Mouse (Mus musculus) limb, embryonic 15.5 days (tissue): ENCODE data around the gene Catsperz. TPM values are rescaled to one million over a fixed set of nuclear protein-coding genes. Genes with fewer than 3 reads are reported as not detected.

Experiments used
- ATAC-seq: fragments of 200-750 bp; cut with Nextera tagmentation; 2 replicates; pipeline ENCODE4 v1.8.0; 2017; ENCODE audit warnings: low read depth, moderate TSS enrichment; ENCODE audit not compliant: insufficient number of reproducible peaks, low FRiP score, low TSS enrichment
- H3K27ac ChIP-seq: fragments of 300-500 bp; sonication (generic); 2 replicates; pipeline ENCODE4 v1.5.1; 2015; ENCODE audit warnings: moderate library complexity, mild to moderate bottlenecking, inconsistent platforms
- H3K27me3 ChIP-seq: fragments of 300-500 bp; sonication (generic); 2 replicates; pipeline ENCODE4 v1.6.1; 2015; ENCODE audit warnings: inconsistent platforms
- H3K36me3 ChIP-seq: fragments of 300-500 bp; sonication (generic); 2 replicates; pipeline ENCODE4 v1.6.1; 2015; ENCODE audit warnings: inconsistent platforms
- H3K4me1 ChIP-seq: fragments of 300-500 bp; sonication (generic); 2 replicates; pipeline ENCODE4 v1.6.1; 2015; ENCODE audit warnings: inconsistent platforms
- H3K4me2 ChIP-seq: fragments of 300-500 bp; sonication (generic); 2 replicates; pipeline ENCODE4 v1.6.1; 2015; ENCODE audit warnings: mild to moderate bottlenecking, inconsistent platforms
- H3K4me3 ChIP-seq: fragments of 300-500 bp; sonication (generic); 2 replicates; pipeline ENCODE4 v1.5.1; 2015; ENCODE audit warnings: mild to moderate bottlenecking, inconsistent platforms
- H3K9ac ChIP-seq: fragments of 300-500 bp; sonication (generic); 2 replicates; pipeline ENCODE4 v1.6.1; 2015; ENCODE audit warnings: inconsistent platforms
- H3K9me3 ChIP-seq: fragments of 300-500 bp; sonication (generic); 2 replicates; pipeline ENCODE4 v1.6.1; 2016; ENCODE audit warnings: inconsistent platforms
- WGBS: fragments of 180-500 bp; shearing (Covaris S2); methylation state at CpG from one replicate; pipeline ENCODE4 v1.1.7; 2015; 5-methylcytosine and 5-hydroxymethylcytosine counted together
- polyA plus RNA-seq: library from polyadenylated mRNA; unstranded; fragments of >200 nt; fragmentation: Nextera tagmentation; extraction: Ambion mirVana; gene quantifications from 2 replicates; pipeline ENCODE4 v1.2.1, GENCODE M21; 2015

Catsperz gene
- polyA plus RNA-seq, 1 experiment from 2014 or later = 6.7 TPM

- H3K27me3 ChIP-seq = no peaks in the 10 kb centered on the region
- peak within 1 kb of the TSS; percentile 96 for H3K4me2 ChIP-seq
- peak within 1 kb of the TSS; percentile 97 for H3K9ac ChIP-seq
- peak within 1 kb of the TSS; percentile 97 for H3K27ac ChIP-seq
- under 1% methylated on average over 27 of the region's 27 CpGs for WGBS
- peak within 1 kb of the TSS; percentile 91 for H3K4me3 ChIP-seq
- peak; percentile 85 for ATAC-seq
- peaks cover 17% of the 10 kb centered on the region; the same call in 1 of the 2 replicates for H3K36me3 ChIP-seq
- H3K9me3 ChIP-seq = no peaks in the 10 kb centered on the region
- peaks cover 26% of the 10 kb centered on the region for H3K4me1 ChIP-seq
Measured at GRCm38 (mm10) chr19:6942249-6942691, 17.1 kb upstream of the Catsperz start, which contains the start of gene Gpr137. Gene Gpr137, minus strand, starts transcription at chr19:6942480.

DNA sequence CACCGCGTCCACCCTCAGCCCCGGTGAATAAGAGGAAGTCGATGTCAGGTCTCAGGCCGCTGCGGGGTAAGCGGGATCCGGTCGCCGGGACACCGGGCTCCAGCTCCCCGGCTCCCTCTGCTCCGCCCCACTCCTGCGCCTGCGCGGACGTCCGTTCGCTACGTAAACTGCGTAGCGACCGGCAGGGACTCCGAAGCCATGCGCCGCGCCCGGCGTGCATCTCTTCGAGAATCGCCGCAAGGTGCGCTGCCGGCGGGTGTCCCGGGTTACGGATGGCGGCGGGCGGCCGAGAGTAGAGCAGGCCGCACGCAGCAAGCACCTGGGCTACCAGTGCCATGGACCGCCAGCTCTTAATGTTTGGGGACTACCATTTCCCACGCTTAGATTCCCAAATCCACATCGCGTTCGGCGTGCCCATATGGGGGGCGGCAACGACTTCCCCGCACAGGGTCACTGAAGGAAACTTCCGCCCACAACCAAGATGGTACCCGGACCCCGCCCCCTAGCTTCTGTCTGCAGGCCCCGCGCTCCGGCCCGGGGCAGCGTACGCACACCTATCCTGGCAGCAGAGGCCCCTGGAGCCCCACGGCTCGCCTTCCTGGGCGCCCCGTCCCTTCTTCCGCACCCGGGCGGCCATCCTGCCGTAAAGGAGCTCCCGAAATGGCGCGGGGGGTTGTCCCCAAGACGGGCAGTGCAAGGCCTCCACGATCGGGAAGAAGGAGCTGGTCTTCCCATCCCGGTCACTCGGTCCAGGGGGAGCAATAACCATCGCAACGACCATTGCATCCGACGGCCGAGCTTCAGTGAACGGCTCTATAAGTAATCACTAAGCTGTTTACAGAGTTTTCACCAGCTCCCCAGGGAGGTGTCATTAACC lies 16.4 kb upstream of the Catsperz start, which contains the start of gene Bad:
Gene Bad, plus strand, starts transcription at position 490 of the 877 bp plus-strand sequence.
- peak within 1 kb of the TSS; percentile 96 for H3K4me2 ChIP-seq
- peak within 1 kb of the TSS; percentile 97 for H3K9ac ChIP-seq
- H3K27me3 ChIP-seq = no peaks in the 10 kb centered on the region
- H3K9me3 ChIP-seq = no peaks in the 10 kb centered on the region
- peak; percentile 77 for ATAC-seq
- peak within 1 kb of the TSS; percentile 97 for H3K27ac ChIP-seq
- H3K4me1 ChIP-seq = peaks cover 26% of the 10 kb centered on the region
- under 1% methylated on average over 82 of the region's 83 CpGs for WGBS
- peak within 1 kb of the TSS; percentile 91 for H3K4me3 ChIP-seq
- peaks cover 12% of the 10 kb centered on the region; the same call in 1 of the 2 replicates for H3K36me3 ChIP-seq

DNA sequence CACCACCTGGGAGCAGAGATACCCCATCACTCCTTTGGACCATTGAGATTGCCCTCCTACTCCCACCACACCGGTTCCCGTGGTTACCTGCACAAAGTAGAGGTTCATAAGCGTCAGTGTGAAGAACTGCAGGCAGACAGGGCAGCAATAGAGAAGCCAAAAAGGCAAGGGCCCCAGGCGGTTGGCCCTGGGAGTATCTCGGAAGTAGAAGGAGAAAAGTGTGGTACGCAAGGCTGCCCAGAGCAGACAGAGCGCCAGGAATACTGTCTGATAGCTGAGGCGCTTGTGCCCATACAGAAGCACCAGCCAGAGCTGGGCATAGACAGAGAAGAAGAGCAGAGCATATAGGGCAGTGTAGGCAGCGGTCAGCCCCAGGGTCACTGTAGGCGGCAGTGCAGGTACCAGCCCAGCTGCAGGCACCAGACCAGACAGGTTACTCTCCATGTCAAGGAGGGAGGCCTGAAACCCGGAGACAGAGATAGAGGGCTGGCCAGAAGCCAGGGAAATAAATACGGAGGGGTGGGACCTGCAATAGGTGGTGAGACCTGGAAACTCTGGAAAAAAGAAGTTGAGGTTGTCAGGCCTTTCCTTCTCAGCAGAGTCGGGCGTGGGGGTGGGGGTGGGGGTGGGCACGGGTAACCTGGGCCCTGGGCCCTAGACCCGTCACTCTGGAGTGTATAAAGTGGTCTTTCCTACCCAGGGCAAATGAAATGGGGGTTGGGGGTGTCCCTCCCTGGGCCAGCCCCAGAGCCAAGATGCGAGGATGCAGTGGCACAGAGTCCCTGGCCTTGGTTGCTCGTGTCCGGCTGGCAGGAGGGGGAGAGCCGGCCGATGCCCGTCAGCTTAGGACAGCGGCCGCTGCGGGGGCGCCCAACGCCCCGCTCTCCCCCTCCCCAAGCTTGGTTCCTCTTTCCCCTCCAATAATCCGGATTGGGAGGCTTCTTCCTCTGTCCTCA lies 15.5 kb upstream of the Catsperz start:
- Histone ChIP-seq H3K27me3 (peaks cover 8% of the 10 kb centered on the region), H3K27ac (peak overlapping the region; percentile 59; the same call in 1 of the 2 replicates), H3K4me1 (peaks cover 26% of the 10 kb centered on the region), H3K9me3 (no peaks in the 10 kb centered on the region), H3K36me3 (peaks cover 5% of the 10 kb centered on the region; the same call in 1 of the 2 replicates), H3K4me2 (peak overlapping the region; percentile 96), H3K9ac (peak overlapping the region; percentile 97), H3K4me3 (peak overlapping the region; percentile 91)
- ATAC-seq = no peak
- WGBS = 21% methylated on average over 28 of the region's 29 CpGs

GRCm38 (mm10) chr19:6939106-6940002 lies 14.2 kb upstream of the Catsperz start:
- no peak for ATAC-seq

DNA sequence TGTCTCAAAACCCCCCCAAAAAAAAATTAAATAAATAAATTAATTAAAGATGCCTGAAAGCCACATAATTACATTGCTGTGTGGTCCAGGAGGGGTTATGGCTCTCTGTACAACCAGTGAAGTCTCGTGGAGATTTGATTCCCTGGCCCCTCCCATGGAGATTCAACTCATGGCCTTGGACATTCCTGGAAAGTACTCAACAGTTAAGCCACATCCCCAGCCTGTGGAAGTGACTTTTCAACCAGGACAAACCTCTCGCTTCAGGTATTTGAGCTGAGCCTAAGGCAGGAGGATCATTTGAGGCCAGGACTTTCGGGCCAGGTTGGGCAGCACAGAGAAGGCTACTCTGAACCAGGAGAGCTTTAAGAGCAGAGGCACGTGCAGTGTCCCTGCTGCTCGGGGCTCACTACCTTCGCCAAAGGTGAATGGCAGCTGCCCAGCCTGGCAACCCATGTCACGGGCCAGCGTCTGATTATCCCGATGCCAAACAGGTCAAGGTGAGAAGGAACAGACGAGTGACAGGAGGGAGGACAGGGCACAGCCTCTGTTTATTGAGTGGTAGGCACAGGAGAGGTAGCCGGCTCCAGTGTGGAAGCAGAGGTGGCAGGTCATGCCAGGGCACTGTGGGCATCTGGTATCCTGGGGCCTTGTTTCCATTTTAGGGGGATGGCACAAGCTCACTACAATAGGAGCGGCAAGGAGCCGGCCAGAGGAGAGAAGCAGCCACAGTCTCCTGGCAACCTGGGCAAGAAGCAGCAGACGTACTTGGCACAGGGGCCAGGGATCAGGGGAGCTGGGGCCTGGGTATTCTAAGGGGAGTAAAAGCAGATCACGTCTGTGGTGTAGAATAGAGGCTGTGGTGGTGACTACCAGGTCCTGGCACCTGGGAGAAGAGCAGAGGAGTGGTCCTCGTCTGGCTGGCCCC lies 12.6 kb upstream of the Catsperz start:
- no peak for ATAC-seq
- H3K9ac ChIP-seq = no peak overlapping the region
- WGBS = 79% methylated on average over 16 of the region's 16 CpGs

More at GRCm38 (mm10) chr19:6939106-6940002, 14.2 kb upstream of the Catsperz start:
- WGBS = 89% methylated on average over 20 of the region's 20 CpGs
- no peak overlapping the region for H3K9ac ChIP-seq
- peaks cover 21% of the 10 kb centered on the region for H3K27me3 ChIP-seq
- no peak overlapping the region for H3K4me3 ChIP-seq
- H3K4me1 ChIP-seq = peaks cover 27% of the 10 kb centered on the region
- H3K9me3 ChIP-seq = no peaks in the 10 kb centered on the region
- no peak overlapping the region for H3K4me2 ChIP-seq
- H3K36me3 ChIP-seq = no peaks in the 10 kb centered on the region
- no peak overlapping the region for H3K27ac ChIP-seq

GRCm38 (mm10) chr19:6936299-6936698 lies 11.1 kb upstream of the Catsperz start:
- H3K4me1 ChIP-seq = peaks cover 29% of the 10 kb centered on the region
- H3K4me3 ChIP-seq = no peak overlapping the region
- H3K36me3 ChIP-seq = no peaks in the 10 kb centered on the region
- H3K27ac ChIP-seq = no peak overlapping the region
- peaks cover 52% of the 10 kb centered on the region for H3K27me3 ChIP-seq
- no peak for ATAC-seq
- 24% methylated on average over 3 of the region's 3 CpGs for WGBS
- H3K4me2 ChIP-seq = no peak overlapping the region
- H3K9me3 ChIP-seq = no peaks in the 10 kb centered on the region
- no peak overlapping the region for H3K9ac ChIP-seq

More for the DNA sequence above, 12.6 kb upstream of the Catsperz start:
- Histone ChIP-seq H3K27ac (no peak overlapping the region), H3K4me1 (peaks cover 32% of the 10 kb centered on the region), H3K4me2 (no peak overlapping the region), H3K36me3 (no peaks in the 10 kb centered on the region), H3K27me3 (peaks cover 36% of the 10 kb centered on the region), H3K9me3 (no peaks in the 10 kb centered on the region), H3K4me3 (no peak overlapping the region)

GRCm38 (mm10) chr19:6934195-6934977 lies 9.2 kb upstream of the Catsperz start, which contains the start of gene Kcnk4:
Gene Kcnk4, minus strand, starts transcription at chr19:6934515.
- Histone ChIP-seq H3K36me3 (no peaks in the 10 kb centered on the region), H3K9me3 (no peaks in the 10 kb centered on the region), H3K4me1 (peaks cover 16% of the 10 kb centered on the region), H3K27ac (no peak within 1 kb of the TSS), H3K9ac (peak within 1 kb of the TSS; percentile 42), H3K4me2 (peak within 1 kb of the TSS; percentile 90), H3K4me3 (peak within 1 kb of the TSS; percentile 45), H3K27me3 (peaks cover 67% of the 10 kb centered on the region)
- ATAC-seq = no peak
- WGBS = 9% methylated on average over 23 of the region's 23 CpGs

DNA sequence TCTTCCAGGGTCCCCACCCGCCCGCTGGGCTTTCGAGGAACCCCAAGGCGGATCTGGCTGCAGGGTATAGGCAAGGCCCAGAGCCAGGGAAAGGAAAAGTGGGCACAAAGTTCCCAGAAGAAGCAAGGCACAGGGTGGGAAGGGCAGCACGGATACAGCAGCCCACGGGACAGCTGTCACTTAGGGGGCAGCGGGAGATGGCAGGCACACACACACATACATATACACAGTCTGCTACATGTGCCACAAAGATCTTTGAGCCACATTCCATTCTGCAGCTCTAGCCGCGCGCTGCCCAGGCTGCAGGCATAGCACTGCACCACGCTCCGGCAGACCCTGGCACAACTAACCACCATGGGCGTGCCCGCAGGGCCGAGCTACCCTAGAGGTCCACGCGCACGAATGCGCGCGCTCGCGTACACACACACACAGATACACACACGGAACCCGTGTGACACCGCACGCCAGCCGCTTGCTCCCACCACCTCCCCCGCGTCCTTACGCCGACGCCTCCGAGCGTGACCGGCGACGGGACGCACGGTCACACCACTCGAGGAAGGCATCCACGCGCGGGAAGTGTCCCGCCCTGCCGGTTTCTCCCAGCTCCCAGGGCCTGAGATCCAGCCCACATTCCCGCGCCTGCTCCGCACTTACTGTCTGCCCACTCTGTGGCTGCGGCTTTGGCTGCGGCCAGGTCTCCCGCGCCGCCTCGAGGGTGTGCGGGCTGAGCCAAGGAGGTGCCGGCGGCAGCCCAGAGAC lies 8.4 kb upstream of the Catsperz start:
- peak overlapping the region; percentile 45 for H3K4me3 ChIP-seq
- peaks cover 74% of the 10 kb centered on the region for H3K27me3 ChIP-seq
- whole genome bisulfite sequencing = 4% methylated on average over 58 of the region's 58 CpGs
- no peaks in the 10 kb centered on the region for H3K36me3 ChIP-seq
- no peaks in the 10 kb centered on the region for H3K9me3 ChIP-seq
- peak overlapping the region; percentile 90 for H3K4me2 ChIP-seq
- H3K9ac ChIP-seq = peak overlapping the region; percentile 42
- peaks cover 16% of the 10 kb centered on the region for H3K4me1 ChIP-seq
- no peak overlapping the region for H3K27ac ChIP-seq
- ATAC-seq = peak; percentile 62; the same call in 1 of the 2 replicates

- WGBS = 27% methylated on average over 4 of the region's 4 CpGs
- H3K36me3 ChIP-seq = no peaks in the 10 kb centered on the region
- H3K4me2 ChIP-seq = 0 out of 2 replicates have a peak overlapping the region, but pooled peaks have one; percentile 90
- no peak overlapping the region for H3K27ac ChIP-seq
- peaks cover 79% of the 10 kb centered on the region for H3K27me3 ChIP-seq
- H3K4me1 ChIP-seq = peaks cover 17% of the 10 kb centered on the region
- no peaks in the 10 kb centered on the region for H3K9me3 ChIP-seq
- peak overlapping the region; percentile 45 for H3K4me3 ChIP-seq
- no peak overlapping the region for H3K9ac ChIP-seq
- no peak for ATAC-seq
Measured at GRCm38 (mm10) chr19:6933102-6933435, 7.9 kb upstream of the Catsperz start.
